Mouse (Mus musculus) heart, embryonic 16.5 days (tissue): ENCODE data around the gene Fzd2. TPM values are rescaled to one million over a fixed set of nuclear protein-coding genes. Genes with fewer than 3 reads are reported as not detected.

Experiments
- ATAC-seq: fragments of 200-750 bp; cut with Nextera tagmentation; replicated peaks from 2 replicates; pipeline ENCODE4 v1.8.0; 2017; ENCODE audit warnings: moderate number of reproducible peaks; ENCODE audit not compliant: insufficient read depth, low FRiP score; ENCODE audit errors: extremely low read depth
- H3K27ac ChIP-seq: fragments of 300-500 bp; sonication (generic); 2 replicates; pipeline ENCODE4 v1.5.1; 2014; ENCODE audit warnings: mild to moderate bottlenecking, low read length, control low read depth, moderate library complexity
- H3K27me3 ChIP-seq: fragments of 300-500 bp; sonication (generic); 2 replicates; pipeline ENCODE4 v1.6.1; 2014; ENCODE audit warnings: low read length, mixed read lengths; ENCODE audit not compliant: control insufficient read depth, insufficient read depth
- H3K36me3 ChIP-seq: fragments of 300-500 bp; sonication (generic); 2 replicates; pipeline ENCODE4 v1.6.1; 2014; ENCODE audit not compliant: control insufficient read depth, insufficient read depth
- H3K4me1 ChIP-seq: fragments of 300-500 bp; sonication (generic); 2 replicates; pipeline ENCODE4 v1.6.1; 2014; ENCODE audit warnings: low read length, mixed read lengths; ENCODE audit not compliant: control insufficient read depth, insufficient read depth
- H3K4me2 ChIP-seq: fragments of 300-500 bp; sonication (generic); 2 replicates; pipeline ENCODE4 v1.6.1; 2014; ENCODE audit warnings: low read depth, mild to moderate bottlenecking, control low read depth, low read length
- H3K4me3 ChIP-seq: fragments of 300-500 bp; sonication (generic); 2 replicates; pipeline ENCODE4 v1.5.1; 2014; ENCODE audit warnings: mild to moderate bottlenecking, control low read depth, low read length
- H3K9ac ChIP-seq: fragments of 300-500 bp; sonication (generic); 2 replicates; pipeline ENCODE4 v1.6.1; 2014; ENCODE audit warnings: low read length, control low read depth
- H3K9me3 ChIP-seq: fragments of 300-500 bp; sonication (generic); replicated peaks from 2 replicates; pipeline ENCODE4 v1.6.1; 2016; ENCODE audit warnings: low read length; ENCODE audit not compliant: control insufficient read depth
- WGBS: fragments of 180-500 bp; shearing (Covaris S2); extraction: QIAGEN DNeasy Blood & Tissue Kit; methylation state at CpG from one replicate; pipeline ENCODE4 v1.1.7; 2014; 5-methylcytosine and 5-hydroxymethylcytosine counted together
- polyA plus RNA-seq: library from polyadenylated mRNA; unstranded; fragments of >200 nt; fragmentation: Nextera tagmentation; extraction: Ambion mirVana; gene quantifications from 2 replicates; pipeline ENCODE4 v1.2.1, GENCODE M21; 2015

Gene Fzd2
- polyA plus RNA-seq, 1 experiment from 2014 or later, result 12.4 TPM

DNA sequence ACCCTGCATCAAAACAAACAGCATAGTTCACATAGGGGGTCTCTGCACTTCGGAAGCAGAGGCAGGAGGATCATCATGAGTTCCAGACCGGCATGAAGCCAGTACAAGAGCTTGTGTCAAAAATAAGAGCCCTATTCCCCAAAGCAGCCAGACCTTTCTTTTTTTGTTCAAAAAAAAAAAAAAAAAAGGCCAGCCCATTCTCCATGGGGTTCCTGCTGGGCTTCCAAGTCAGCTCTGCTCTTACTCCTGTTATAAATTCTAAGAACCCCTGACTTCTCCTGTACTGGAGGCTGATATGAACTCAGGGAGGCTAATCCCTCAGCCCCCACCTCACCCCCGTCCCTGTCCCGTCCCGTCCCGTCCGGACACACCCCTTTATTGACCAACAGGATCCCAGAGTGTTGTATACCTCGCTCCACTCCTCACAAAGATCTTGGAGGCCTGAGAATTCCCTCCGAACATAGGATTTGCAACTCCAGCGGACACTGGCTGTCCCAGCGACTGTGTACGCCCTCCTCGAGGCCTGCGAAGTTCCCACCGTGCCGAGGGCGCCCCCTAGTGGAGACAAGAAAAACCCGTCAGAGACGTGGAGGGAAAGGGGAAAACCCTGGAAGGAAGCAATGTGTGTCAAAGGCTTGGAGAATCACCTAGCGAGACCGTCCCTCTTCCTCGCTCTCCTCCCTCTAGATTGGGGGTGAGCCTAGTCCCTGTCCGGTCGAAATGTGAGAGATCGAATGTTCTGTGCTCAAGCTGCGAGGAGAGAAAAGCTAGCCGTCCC lies 25.7 kb upstream of the Fzd2 start:
- Histone ChIP-seq H3K27me3 (no peaks in the 10 kb centered on the region), H3K9ac (peak overlapping the region; percentile 73), H3K27ac (peak overlapping the region; percentile 78), H3K4me1 (peaks cover 23% of the 10 kb centered on the region), H3K36me3 (no peaks in the 10 kb centered on the region), H3K4me2 (peak overlapping the region; percentile 59), H3K4me3 (peak overlapping the region; percentile 44), H3K9me3 (no peaks in the 10 kb centered on the region)
- peak; percentile 47; the same call in 1 of the 2 replicates for ATAC-seq
- 9% methylated on average over 27 of the region's 27 CpGs for WGBS

DNA sequence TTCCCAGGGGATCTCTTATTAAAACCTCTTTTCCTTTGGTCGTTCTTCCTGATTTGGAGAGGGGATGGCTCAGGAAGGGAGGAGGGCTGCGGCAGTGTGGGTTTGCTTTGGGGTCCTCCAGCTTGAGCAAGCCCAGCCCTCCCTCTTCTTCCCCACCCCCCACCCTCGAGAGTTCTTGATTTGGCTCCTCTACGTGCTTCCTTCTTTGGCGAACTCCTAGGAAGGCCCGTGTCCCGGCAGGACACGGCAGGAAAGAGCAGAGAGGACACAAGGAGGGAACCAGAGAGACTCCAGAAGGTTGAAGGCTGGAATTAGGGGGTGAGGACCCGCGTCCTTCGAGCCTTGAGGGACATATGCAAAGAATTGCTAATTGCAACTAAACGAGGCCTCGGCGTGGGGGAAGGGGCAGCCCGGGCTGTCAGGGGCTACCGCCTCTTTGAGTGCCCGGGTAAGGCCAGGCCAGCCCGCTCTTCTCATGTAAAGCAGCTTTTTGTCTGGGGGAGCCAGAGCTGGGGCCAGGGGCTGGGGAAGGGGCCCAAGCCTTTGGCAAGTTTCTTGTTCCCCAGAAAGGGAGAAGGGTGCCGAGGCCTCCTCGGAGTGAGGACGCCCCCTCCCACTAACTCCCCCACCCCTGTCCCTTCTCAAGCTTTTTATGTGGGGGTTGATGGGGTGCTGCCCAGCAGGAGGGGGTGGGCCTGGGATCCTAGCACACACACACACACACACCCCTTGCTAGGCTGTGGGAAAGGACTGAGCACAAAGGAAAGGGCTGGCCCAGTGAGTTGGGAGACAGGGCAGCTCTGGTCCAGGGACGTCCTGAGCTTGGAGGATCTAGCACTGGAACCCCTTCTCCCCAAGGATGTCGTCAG lies 24.8 kb upstream of the Fzd2 start, which contains the start of gene Gm11627:
Gene Gm11627, minus strand, starts transcription at position 297 of the 869 bp plus-strand sequence.
- Histone ChIP-seq H3K4me1 (peaks cover 23% of the 10 kb centered on the region), H3K36me3 (no peaks in the 10 kb centered on the region), H3K27ac (peak within 1 kb of the TSS; percentile 78), H3K4me3 (peak within 1 kb of the TSS; percentile 44), H3K27me3 (no peaks in the 10 kb centered on the region), H3K9ac (peak within 1 kb of the TSS; percentile 73), H3K4me2 (peak within 1 kb of the TSS; percentile 59), H3K9me3 (no peaks in the 10 kb centered on the region)
- WGBS, result 18% methylated on average over 23 of the region's 23 CpGs
- ATAC-seq, result peak; percentile 56; the same call in 1 of the 2 replicates

- H3K36me3 ChIP-seq, result no peaks in the 10 kb centered on the region
- peak overlapping the region; percentile 78 for H3K27ac ChIP-seq
- peak overlapping the region; percentile 73 for H3K9ac ChIP-seq
- no peaks in the 10 kb centered on the region for H3K27me3 ChIP-seq
- H3K4me1 ChIP-seq, result peaks cover 23% of the 10 kb centered on the region
- ATAC-seq, result no peak
- 46% methylated on average over 3 of the region's 3 CpGs for WGBS
- H3K9me3 ChIP-seq, result no peaks in the 10 kb centered on the region
- H3K4me3 ChIP-seq, result no peak overlapping the region
- peak overlapping the region; percentile 59 for H3K4me2 ChIP-seq
These were observed 24.2 kb upstream of the Fzd2 start for GRCm38 (mm10) chr11:102580034-102580330.

- no peaks in the 10 kb centered on the region for H3K36me3 ChIP-seq
- H3K4me1 ChIP-seq, result peaks cover 23% of the 10 kb centered on the region
- H3K4me3 ChIP-seq, result no peak overlapping the region
- 24% methylated on average over 11 of the region's 11 CpGs for WGBS
- H3K4me2 ChIP-seq, result no peak overlapping the region
- H3K9ac ChIP-seq, result peak overlapping the region; percentile 7; the same call in 1 of the 2 replicates
- H3K27ac ChIP-seq, result peak overlapping the region; percentile 78
- no peaks in the 10 kb centered on the region for H3K9me3 ChIP-seq
- no peaks in the 10 kb centered on the region for H3K27me3 ChIP-seq
- no peak for ATAC-seq
These were observed 22.7 kb upstream of the Fzd2 start for GRCm38 (mm10) chr11:102581281-102582015.

DNA sequence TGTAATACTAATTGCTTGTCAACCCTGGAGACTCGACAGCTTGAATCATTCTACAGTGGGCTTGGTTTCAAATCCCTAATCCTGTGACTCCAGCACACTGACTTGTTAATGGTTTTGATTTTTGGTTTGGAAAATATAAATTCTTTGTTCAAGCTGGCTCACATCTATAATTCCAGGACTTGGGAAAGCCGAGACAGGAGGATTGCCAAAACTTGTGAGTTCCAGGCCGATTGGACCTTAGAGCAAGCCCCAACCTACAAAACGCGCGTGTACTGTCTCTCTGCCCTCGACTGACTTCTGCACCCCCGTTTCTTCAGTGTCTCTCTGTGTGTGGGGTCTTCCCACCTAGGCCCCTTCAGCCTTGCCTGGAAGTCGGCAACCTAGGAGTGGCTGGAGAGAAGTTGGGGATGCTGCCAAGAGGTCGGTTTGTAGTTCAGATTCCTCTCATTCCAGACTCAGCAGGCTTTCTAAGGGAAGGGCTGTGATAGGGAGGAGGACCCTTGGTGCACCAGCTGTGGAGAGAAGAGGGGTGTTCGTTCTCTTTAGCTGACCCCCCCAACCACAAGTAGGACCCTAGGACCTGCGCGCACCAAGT lies 22.1 kb upstream of the Fzd2 start:
- Histone ChIP-seq H3K27me3 (no peaks in the 10 kb centered on the region), H3K4me2 (peak overlapping the region; percentile 43), H3K9me3 (no peaks in the 10 kb centered on the region), H3K36me3 (no peaks in the 10 kb centered on the region), H3K4me3 (no peak overlapping the region), H3K9ac (peak overlapping the region; percentile 62), H3K4me1 (peaks cover 23% of the 10 kb centered on the region), H3K27ac (peak overlapping the region; percentile 78)
- peak; percentile 61 for ATAC-seq
- WGBS, result 18% methylated on average over 13 of the region's 13 CpGs

DNA sequence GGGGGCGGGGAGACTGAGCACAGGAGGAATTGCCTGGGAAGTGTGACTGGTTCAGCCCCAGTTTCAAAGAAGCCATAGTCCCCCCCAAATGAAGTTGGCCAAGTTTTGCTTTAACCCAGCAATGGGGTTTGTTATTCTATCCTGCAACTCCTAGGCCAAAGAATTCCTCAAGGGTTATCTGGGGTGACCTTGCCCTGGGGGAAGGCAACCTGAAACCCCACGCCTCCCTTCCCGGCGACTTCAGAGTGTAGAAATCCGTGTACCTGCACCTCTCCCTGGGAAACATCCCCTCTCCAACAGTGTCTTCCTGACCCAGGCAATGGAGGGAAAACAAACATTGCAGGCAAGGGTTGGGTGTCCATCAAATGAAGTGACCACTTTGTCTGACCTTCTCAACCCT lies 21.5 kb upstream of the Fzd2 start:
- peaks cover 23% of the 10 kb centered on the region for H3K4me1 ChIP-seq
- ATAC-seq, result no peak
- peak overlapping the region; percentile 43 for H3K4me2 ChIP-seq
- WGBS, result 8% methylated on average over 5 of the region's 5 CpGs
- peak overlapping the region; percentile 78 for H3K27ac ChIP-seq
- no peaks in the 10 kb centered on the region for H3K27me3 ChIP-seq
- peak overlapping the region; percentile 62; the same call in 1 of the 2 replicates for H3K9ac ChIP-seq
- no peaks in the 10 kb centered on the region for H3K9me3 ChIP-seq
- no peaks in the 10 kb centered on the region for H3K36me3 ChIP-seq
- no peak overlapping the region for H3K4me3 ChIP-seq

DNA sequence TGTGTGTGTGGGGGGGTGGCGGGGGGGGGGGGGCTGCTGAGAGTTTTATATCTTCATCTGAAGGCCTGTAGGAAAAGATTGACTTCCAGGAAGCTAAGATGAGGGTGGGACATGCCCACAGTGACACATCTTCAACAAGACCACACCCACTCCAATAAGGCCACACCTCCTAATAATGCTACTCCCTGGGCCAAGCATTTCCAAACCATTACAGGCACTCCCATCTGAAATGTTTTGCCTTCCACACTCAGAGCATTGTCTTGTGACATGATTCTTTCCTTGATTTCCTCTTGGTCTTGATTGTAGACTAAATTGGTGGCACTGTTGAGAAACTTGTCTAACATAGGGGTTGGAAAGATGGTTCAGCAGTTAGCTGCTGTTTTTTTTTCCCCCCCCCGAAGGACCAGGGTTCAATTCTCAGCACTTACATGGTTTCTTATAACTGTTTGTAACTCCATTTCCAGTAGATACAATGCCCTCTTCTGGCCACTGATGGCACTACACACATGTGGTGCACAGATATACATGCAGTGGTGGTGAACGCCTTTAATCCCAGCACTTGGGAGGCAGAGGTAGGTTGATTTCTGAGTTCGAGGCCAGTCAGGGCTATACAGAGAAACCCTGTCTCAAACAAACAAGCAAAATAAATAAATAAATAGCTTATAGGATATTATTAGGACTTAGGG lies 17.6 kb upstream of the Fzd2 start:
- ATAC-seq, result no peak
- no peak overlapping the region for H3K27ac ChIP-seq
- H3K36me3 ChIP-seq, result no peaks in the 10 kb centered on the region
- no peaks in the 10 kb centered on the region for H3K27me3 ChIP-seq
- H3K9ac ChIP-seq, result no peak overlapping the region
- peaks cover 15% of the 10 kb centered on the region for H3K4me1 ChIP-seq
- no peak overlapping the region for H3K4me2 ChIP-seq
- H3K9me3 ChIP-seq, result no peaks in the 10 kb centered on the region
- WGBS, result 91% methylated on average over 4 of the region's 4 CpGs
- H3K4me3 ChIP-seq, result no peak overlapping the region

GRCm38 (mm10) chr11:102587554-102587953 lies 16.6 kb upstream of the Fzd2 start:
- Histone ChIP-seq H3K27ac (no peak overlapping the region), H3K4me1 (peaks cover 6% of the 10 kb centered on the region), H3K4me2 (no peak overlapping the region), H3K4me3 (no peak overlapping the region), H3K27me3 (no peaks in the 10 kb centered on the region), H3K36me3 (no peaks in the 10 kb centered on the region), H3K9ac (no peak overlapping the region), H3K9me3 (no peaks in the 10 kb centered on the region)
- no peak for ATAC-seq
- 78% methylated on average over 3 of the region's 3 CpGs for WGBS
